Mouse (Mus musculus) heart, embryonic 13.5 days (tissue): ENCODE results near the gene Cacna2d1. TPM values are rescaled to one million over a fixed set of nuclear protein-coding genes. Genes with fewer than 3 reads are reported as not detected.
A peak's percentile ranks its signal among the peaks of the same experiment; 100 is the strongest.

Source experiments
- ATAC-seq: fragments of 200-750 bp; cut with Nextera tagmentation; 2 replicates; pipeline ENCODE4 v1.8.0; 2017; ENCODE audit warnings: moderate TSS enrichment; ENCODE audit not compliant: insufficient number of reproducible peaks, low FRiP score, low TSS enrichment; ENCODE audit errors: extremely low read depth
- H3K27ac ChIP-seq: fragments of 300-500 bp; sonication (generic); replicated peaks from 2 replicates; pipeline ENCODE4 v1.5.1; 2015; ENCODE audit warnings: moderate library complexity, mild to moderate bottlenecking, inconsistent platforms
- H3K27me3 ChIP-seq: fragments of 300-500 bp; sonication (generic); replicated peaks from 2 replicates; pipeline ENCODE4 v1.6.1; 2015; ENCODE audit warnings: mild to moderate bottlenecking, inconsistent platforms
- H3K36me3 ChIP-seq: fragments of 300-500 bp; sonication (generic); 2 replicates; pipeline ENCODE4 v1.6.1; 2015; ENCODE audit warnings: mild to moderate bottlenecking, inconsistent platforms
- H3K4me1 ChIP-seq: fragments of 300-500 bp; sonication (generic); 2 replicates; pipeline ENCODE4 v1.6.1; 2015; ENCODE audit warnings: inconsistent platforms
- H3K4me2 ChIP-seq: fragments of 300-500 bp; sonication (generic); 2 replicates; pipeline ENCODE4 v1.6.1; 2015; ENCODE audit warnings: inconsistent platforms, mild to moderate bottlenecking, moderate library complexity
- H3K4me3 ChIP-seq: fragments of 300-500 bp; sonication (generic); 2 replicates; pipeline ENCODE4 v1.5.1; 2015; ENCODE audit warnings: moderate library complexity, mild to moderate bottlenecking, inconsistent platforms
- H3K9ac ChIP-seq: fragments of 300-500 bp; sonication (generic); 2 replicates; pipeline ENCODE4 v1.6.1; 2015; ENCODE audit warnings: inconsistent platforms, mild to moderate bottlenecking, moderate library complexity
- H3K9me3 ChIP-seq: fragments of 300-500 bp; sonication (generic); 2 replicates; pipeline ENCODE4 v1.6.1; 2016; ENCODE audit warnings: inconsistent platforms
- WGBS: fragments of 180-500 bp; shearing (Covaris S2); methylation state at CpG from one replicate; pipeline ENCODE4 v1.1.7; 2015; ENCODE audit warnings: mixed read lengths; 5-methylcytosine and 5-hydroxymethylcytosine counted together
- polyA plus RNA-seq: library from polyadenylated mRNA; unstranded; fragments of >200 nt; fragmentation: Nextera tagmentation; extraction: Ambion mirVana; gene quantifications from 2 replicates; pipeline ENCODE4 v1.2.1, GENCODE M21; 2015

Gene Cacna2d1
- polyA plus RNA-seq, 1 experiment from 2014 or later, result 17.7 TPM

GRCm38 (mm10) chr5:16235864-16236263 is 301.4 kb downstream of the Cacna2d1 start:
- Histone ChIP-seq H3K27ac (no peak overlapping the region), H3K9ac (no peak overlapping the region), H3K4me2 (no peak overlapping the region), H3K36me3 (no peaks in the 10 kb centered on the region), H3K4me3 (no peak overlapping the region), H3K9me3 (no peaks in the 10 kb centered on the region), H3K27me3 (no peaks in the 10 kb centered on the region), H3K4me1 (peaks cover 12% of the 10 kb centered on the region)
- 79% methylated on average over 2 of the region's 2 CpGs for WGBS
- ATAC-seq, result no peak

- WGBS, result 78% methylated on average over 4 of the region's 4 CpGs
- ATAC-seq, result no peak
- H3K4me3 ChIP-seq, result no peak overlapping the region
- H3K9me3 ChIP-seq, result no peaks in the 10 kb centered on the region
- no peaks in the 10 kb centered on the region for H3K27me3 ChIP-seq
- H3K27ac ChIP-seq, result no peak overlapping the region
- no peak overlapping the region for H3K4me2 ChIP-seq
- H3K4me1 ChIP-seq, result peaks cover 12% of the 10 kb centered on the region
- no peaks in the 10 kb centered on the region for H3K36me3 ChIP-seq
- no peak overlapping the region for H3K9ac ChIP-seq
These were observed 302.1 kb downstream of the Cacna2d1 start for GRCm38 (mm10) chr5:16236608-16237007.

GRCm38 (mm10) chr5:16237972-16238371 is 303.5 kb downstream of the Cacna2d1 start:
- Histone ChIP-seq H3K4me1 (peaks cover 12% of the 10 kb centered on the region), H3K4me3 (no peak overlapping the region), H3K36me3 (no peaks in the 10 kb centered on the region), H3K9me3 (no peaks in the 10 kb centered on the region), H3K4me2 (no peak overlapping the region), H3K27ac (no peak overlapping the region), H3K27me3 (no peaks in the 10 kb centered on the region), H3K9ac (no peak overlapping the region)
- ATAC-seq, result no peak
- WGBS, result 25% methylated on average over 5 of the region's 5 CpGs

GRCm38 (mm10) chr5:16240255-16240654 is 305.8 kb downstream of the Cacna2d1 start:
- Histone ChIP-seq H3K4me1 (peaks cover 12% of the 10 kb centered on the region), H3K4me2 (no peak overlapping the region), H3K4me3 (no peak overlapping the region), H3K36me3 (no peaks in the 10 kb centered on the region), H3K9me3 (no peaks in the 10 kb centered on the region), H3K27me3 (no peaks in the 10 kb centered on the region), H3K27ac (no peak overlapping the region), H3K9ac (no peak overlapping the region)
- 83% methylated on average over 3 of the region's 3 CpGs for WGBS
- no peak for ATAC-seq

GRCm38 (mm10) chr5:16243599-16243998 is 309.1 kb downstream of the Cacna2d1 start:
- no peak for ATAC-seq
- Histone ChIP-seq H3K27me3 (no peaks in the 10 kb centered on the region), H3K4me3 (no peak overlapping the region), H3K9ac (no peak overlapping the region), H3K4me2 (no peak overlapping the region), H3K36me3 (no peaks in the 10 kb centered on the region), H3K27ac (no peak overlapping the region), H3K9me3 (no peaks in the 10 kb centered on the region), H3K4me1 (peaks cover under 1% of the 10 kb centered on the region; the same call in 1 of the 2 replicates)
- 68% methylated on average over 2 of the region's 2 CpGs for WGBS

- Histone ChIP-seq H3K27me3 (no peaks in the 10 kb centered on the region), H3K9me3 (0 out of 2 replicates have a peak, but pooled peaks cover 7% of the 10 kb centered on the region), H3K4me2 (no peak overlapping the region), H3K4me1 (peaks cover 7% of the 10 kb centered on the region; the same call in 1 of the 2 replicates), H3K27ac (no peak overlapping the region), H3K36me3 (peaks cover 4% of the 10 kb centered on the region; the same call in 1 of the 2 replicates), H3K9ac (no peak overlapping the region), H3K4me3 (no peak overlapping the region)
- 80% methylated on average over 6 of the region's 6 CpGs for WGBS
- ATAC-seq, result no peak
These were observed 318.4 kb downstream of the Cacna2d1 start for GRCm38 (mm10) chr5:16252738-16253513.

- Histone ChIP-seq H3K4me3 (no peak overlapping the region), H3K27ac (peak overlapping the region; percentile 3; the same call in 1 of the 2 replicates), H3K9ac (no peak overlapping the region), H3K27me3 (no peaks in the 10 kb centered on the region), H3K36me3 (peaks cover 4% of the 10 kb centered on the region; the same call in 1 of the 2 replicates), H3K4me1 (peaks cover 7% of the 10 kb centered on the region; the same call in 1 of the 2 replicates), H3K4me2 (no peak overlapping the region), H3K9me3 (0 out of 2 replicates have a peak, but pooled peaks cover 7% of the 10 kb centered on the region)
- no peak for ATAC-seq
- WGBS, result 47% methylated on average over 1 of the region's 1 CpGs
These were observed 319.3 kb downstream of the Cacna2d1 start for GRCm38 (mm10) chr5:16253768-16254167.

- ATAC-seq, result no peak
- H3K4me1 ChIP-seq, result no peaks in the 10 kb centered on the region
- H3K4me2 ChIP-seq, result no peak overlapping the region
- H3K36me3 ChIP-seq, result 0 out of 2 replicates have a peak, but pooled peaks cover 2% of the 10 kb centered on the region
- WGBS, result 65% methylated on average over 6 of the region's 6 CpGs
- no peak overlapping the region for H3K9ac ChIP-seq
- H3K27me3 ChIP-seq, result no peaks in the 10 kb centered on the region
- no peak overlapping the region for H3K27ac ChIP-seq
- no peaks in the 10 kb centered on the region for H3K9me3 ChIP-seq
- no peak overlapping the region for H3K4me3 ChIP-seq
These were observed 330.9 kb downstream of the Cacna2d1 start for GRCm38 (mm10) chr5:16265385-16265784.

- Histone ChIP-seq H3K4me3 (no peak overlapping the region), H3K9ac (no peak overlapping the region), H3K27me3 (no peaks in the 10 kb centered on the region), H3K9me3 (no peaks in the 10 kb centered on the region), H3K4me2 (no peak overlapping the region), H3K27ac (no peak overlapping the region), H3K4me1 (no peaks in the 10 kb centered on the region), H3K36me3 (peaks cover 15% of the 10 kb centered on the region)
- 62% methylated on average over 2 of the region's 2 CpGs for WGBS
- no peak for ATAC-seq
These were observed 342.6 kb downstream of the Cacna2d1 start for GRCm38 (mm10) chr5:16277058-16277457.

- no peaks in the 10 kb centered on the region for H3K27me3 ChIP-seq
- H3K27ac ChIP-seq, result no peak overlapping the region
- H3K36me3 ChIP-seq, result peaks cover 11% of the 10 kb centered on the region
- H3K4me3 ChIP-seq, result no peak overlapping the region
- 72% methylated on average over 5 of the region's 5 CpGs for WGBS
- no peaks in the 10 kb centered on the region for H3K9me3 ChIP-seq
- no peak overlapping the region for H3K4me2 ChIP-seq
- no peak for ATAC-seq
- no peaks in the 10 kb centered on the region for H3K4me1 ChIP-seq
- H3K9ac ChIP-seq, result no peak overlapping the region
These were observed 346.7 kb downstream of the Cacna2d1 start for GRCm38 (mm10) chr5:16281229-16281628.

- H3K36me3 ChIP-seq, result peaks cover 3% of the 10 kb centered on the region; the same call in 1 of the 2 replicates
- WGBS, result 9% methylated on average over 1 of the region's 1 CpGs
- H3K4me3 ChIP-seq, result no peak overlapping the region
- no peaks in the 10 kb centered on the region for H3K27me3 ChIP-seq
- H3K9me3 ChIP-seq, result no peaks in the 10 kb centered on the region
- no peak overlapping the region for H3K4me2 ChIP-seq
- ATAC-seq, result no peak
- no peak overlapping the region for H3K27ac ChIP-seq
- no peak overlapping the region for H3K9ac ChIP-seq
- H3K4me1 ChIP-seq, result no peaks in the 10 kb centered on the region
These were observed 358.7 kb downstream of the Cacna2d1 start for GRCm38 (mm10) chr5:16293223-16293622.

GRCm38 (mm10) chr5:16293825-16294224 is 359.3 kb downstream of the Cacna2d1 start:
- no peaks in the 10 kb centered on the region for H3K9me3 ChIP-seq
- no peak for ATAC-seq
- H3K4me1 ChIP-seq, result no peaks in the 10 kb centered on the region
- H3K4me3 ChIP-seq, result no peak overlapping the region
- peaks cover 3% of the 10 kb centered on the region; the same call in 1 of the 2 replicates for H3K36me3 ChIP-seq
- H3K4me2 ChIP-seq, result no peak overlapping the region
- WGBS, result 65% methylated on average over 4 of the region's 4 CpGs
- no peak overlapping the region for H3K9ac ChIP-seq
- no peaks in the 10 kb centered on the region for H3K27me3 ChIP-seq
- no peak overlapping the region for H3K27ac ChIP-seq
